Mouse (Mus musculus): ENCODE results near the gene Fgf8. TPM values are rescaled to one million over a fixed set of nuclear protein-coding genes. Genes with fewer than 3 reads are reported as not detected.
A peak's percentile ranks its signal among the peaks of the same experiment; 100 is the strongest.

The Fgf8 gene
- polyA plus RNA-seq, 1 experiment from 2014 or later: 0.23 TPM

GRCm38 (mm10) chr19:45783181-45783932 lies 40.6 kb upstream of the Fgf8 start, which contains the start of gene Mgea5:
Gene Mgea5 (minus strand): TSS chr19:45783837.
- Histone ChIP-seq H3K36me3 (ENCODE audit: control insufficient read depth, insufficient read depth, low read length) (0 out of 2 replicates have a peak, but pooled peaks cover 6% of the 10 kb centered on the region), H3K27me3 (ENCODE audit: control insufficient read depth, insufficient read depth, low read length) (no peaks in the 10 kb centered on the region), H3K27ac (ENCODE audit: low read depth, low read length) (peak within 1 kb of the TSS; percentile 99), H3K4me3 (ENCODE audit: low read depth, low read length) (peak within 1 kb of the TSS; percentile 100), H3K9me3 (ENCODE audit: control insufficient read depth, low read length) (no peaks in the 10 kb centered on the region), H3K4me1 (ENCODE audit: control insufficient read depth, insufficient read depth, low read length) (peaks cover 9% of the 10 kb centered on the region), H3K4me2 (ENCODE audit: low read depth) (peak within 1 kb of the TSS; percentile 73), H3K9ac (ENCODE audit: low read length) (peak within 1 kb of the TSS; percentile 98)
- ATAC-seq (ENCODE audit: insufficient read depth, low FRiP score, low TSS enrichment): peak; percentile 97
- 0% methylated on average over 47 of the region's 71 CpGs for WGBS
- peak; percentile 98 for DNase-seq (ENCODE audit: low spot score)

GRCm38 (mm10) chr19:45782315-45783001 lies 39.7 kb upstream of the Fgf8 start:
- H3K36me3 ChIP-seq (ENCODE audit: control insufficient read depth, insufficient read depth, low read length): 0 out of 2 replicates have a peak, but pooled peaks cover 7% of the 10 kb centered on the region
- DNase-seq (ENCODE audit: low spot score): peak; percentile 71
- under 1% methylated on average over 34 of the region's 36 CpGs for WGBS

GRCm38 (mm10) chr19:45781676-45782075 lies 39.0 kb upstream of the Fgf8 start:
- DNase-seq (ENCODE audit: low spot score) (no peak), ATAC-seq (ENCODE audit: insufficient read depth, low FRiP score, low TSS enrichment) (no peak)
- Histone ChIP-seq H3K9me3 (ENCODE audit: control insufficient read depth, low read length) (no peaks in the 10 kb centered on the region), H3K4me2 (ENCODE audit: low read depth) (peak overlapping the region; percentile 73), H3K9ac (ENCODE audit: low read length) (no peak overlapping the region), H3K27me3 (ENCODE audit: control insufficient read depth, insufficient read depth, low read length) (no peaks in the 10 kb centered on the region), H3K4me1 (ENCODE audit: control insufficient read depth, insufficient read depth, low read length) (peaks cover 9% of the 10 kb centered on the region), H3K36me3 (ENCODE audit: control insufficient read depth, insufficient read depth, low read length) (0 out of 2 replicates have a peak, but pooled peaks cover 9% of the 10 kb centered on the region), H3K4me3 (ENCODE audit: low read depth, low read length) (peak overlapping the region; percentile 100), H3K27ac (ENCODE audit: low read depth, low read length) (no peak overlapping the region)
- 70% methylated on average over 8 of the region's 8 CpGs for whole genome bisulfite sequencing

More at GRCm38 (mm10) chr19:45782315-45783001, 39.7 kb upstream of the Fgf8 start:
- Histone ChIP-seq H3K27ac (ENCODE audit: low read depth, low read length) (peak overlapping the region; percentile 99), H3K27me3 (ENCODE audit: control insufficient read depth, insufficient read depth, low read length) (no peaks in the 10 kb centered on the region), H3K4me1 (ENCODE audit: control insufficient read depth, insufficient read depth, low read length) (peaks cover 9% of the 10 kb centered on the region), H3K4me2 (ENCODE audit: low read depth) (peak overlapping the region; percentile 73), H3K9ac (ENCODE audit: low read length) (peak overlapping the region; percentile 98), H3K4me3 (ENCODE audit: low read depth, low read length) (peak overlapping the region; percentile 100), H3K9me3 (ENCODE audit: control insufficient read depth, low read length) (no peaks in the 10 kb centered on the region)
- peak; percentile 42 for ATAC-seq (ENCODE audit: insufficient read depth, low FRiP score, low TSS enrichment)

GRCm38 (mm10) chr19:45780350-45780915 lies 37.7 kb upstream of the Fgf8 start:
- H3K27ac ChIP-seq (ENCODE audit: low read depth, low read length): no peak overlapping the region
- peaks cover 11% of the 10 kb centered on the region; the same call in 1 of the 2 replicates for H3K36me3 ChIP-seq (ENCODE audit: control insufficient read depth, insufficient read depth, low read length)
- WGBS: 93% methylated on average over 13 of the region's 13 CpGs
- no peak overlapping the region for H3K4me2 ChIP-seq (ENCODE audit: low read depth)
- H3K4me3 ChIP-seq (ENCODE audit: low read depth, low read length): no peak overlapping the region
- DNase-seq (ENCODE audit: low spot score) (no peak), ATAC-seq (ENCODE audit: insufficient read depth, low FRiP score, low TSS enrichment) (no peak)
- no peaks in the 10 kb centered on the region for H3K27me3 ChIP-seq (ENCODE audit: control insufficient read depth, insufficient read depth, low read length)
- no peak overlapping the region for H3K9ac ChIP-seq (ENCODE audit: low read length)
- peaks cover 9% of the 10 kb centered on the region for H3K4me1 ChIP-seq (ENCODE audit: control insufficient read depth, insufficient read depth, low read length)
- no peaks in the 10 kb centered on the region for H3K9me3 ChIP-seq (ENCODE audit: control insufficient read depth, low read length)

GRCm38 (mm10) chr19:45775486-45775885 lies 32.8 kb upstream of the Fgf8 start:
- ATAC-seq (ENCODE audit: insufficient read depth, low FRiP score, low TSS enrichment): no peak
- Histone ChIP-seq H3K27ac (ENCODE audit: low read depth, low read length) (no peak overlapping the region), H3K4me1 (ENCODE audit: control insufficient read depth, insufficient read depth, low read length) (peaks cover 3% of the 10 kb centered on the region), H3K4me3 (ENCODE audit: low read depth, low read length) (no peak overlapping the region), H3K4me2 (ENCODE audit: low read depth) (no peak overlapping the region), H3K27me3 (ENCODE audit: control insufficient read depth, insufficient read depth, low read length) (no peaks in the 10 kb centered on the region), H3K36me3 (ENCODE audit: control insufficient read depth, insufficient read depth, low read length) (peaks cover 37% of the 10 kb centered on the region), H3K9me3 (ENCODE audit: control insufficient read depth, low read length) (no peaks in the 10 kb centered on the region), H3K9ac (ENCODE audit: low read length) (no peak overlapping the region)
- DNase-seq (ENCODE audit: low spot score): no peak
- 80% methylated on average over 2 of the region's 2 CpGs for WGBS

GRCm38 (mm10) chr19:45771501-45771900 lies 28.8 kb upstream of the Fgf8 start:
- H3K4me1 ChIP-seq (ENCODE audit: control insufficient read depth, insufficient read depth, low read length): no peaks in the 10 kb centered on the region
- no peak for DNase-seq (ENCODE audit: low spot score)
- H3K9ac ChIP-seq (ENCODE audit: low read length): no peak overlapping the region
- no peak overlapping the region for H3K4me3 ChIP-seq (ENCODE audit: low read depth, low read length)
- H3K27ac ChIP-seq (ENCODE audit: low read depth, low read length): no peak overlapping the region
- H3K4me2 ChIP-seq (ENCODE audit: low read depth): no peak overlapping the region
- H3K36me3 ChIP-seq (ENCODE audit: control insufficient read depth, insufficient read depth, low read length): peaks cover 51% of the 10 kb centered on the region
- ATAC-seq (ENCODE audit: insufficient read depth, low FRiP score, low TSS enrichment): no peak
- no peaks in the 10 kb centered on the region for H3K9me3 ChIP-seq (ENCODE audit: control insufficient read depth, low read length)
- H3K27me3 ChIP-seq (ENCODE audit: control insufficient read depth, insufficient read depth, low read length): no peaks in the 10 kb centered on the region
- WGBS: 93% methylated on average over 5 of the region's 5 CpGs

- H3K4me2 ChIP-seq (ENCODE audit: low read depth): no peak overlapping the region
- H3K9me3 ChIP-seq (ENCODE audit: control insufficient read depth, low read length): no peaks in the 10 kb centered on the region
- H3K9ac ChIP-seq (ENCODE audit: low read length): no peak overlapping the region
- 95% methylated on average over 3 of the region's 3 CpGs for WGBS
- H3K27me3 ChIP-seq (ENCODE audit: control insufficient read depth, insufficient read depth, low read length): no peaks in the 10 kb centered on the region
- peaks cover 28% of the 10 kb centered on the region for H3K36me3 ChIP-seq (ENCODE audit: control insufficient read depth, insufficient read depth, low read length)
- ATAC-seq (ENCODE audit: insufficient read depth, low FRiP score, low TSS enrichment): no peak
- H3K4me1 ChIP-seq (ENCODE audit: control insufficient read depth, insufficient read depth, low read length): no peaks in the 10 kb centered on the region
- H3K4me3 ChIP-seq (ENCODE audit: low read depth, low read length): no peak overlapping the region
- H3K27ac ChIP-seq (ENCODE audit: low read depth, low read length): no peak overlapping the region
- DNase-seq (ENCODE audit: low spot score): no peak
Observed at GRCm38 (mm10) chr19:45760810-45761209, 18.1 kb upstream of the Fgf8 start.

- no peak for ATAC-seq (ENCODE audit: insufficient read depth, low FRiP score, low TSS enrichment)
- Histone ChIP-seq H3K9ac (ENCODE audit: low read length) (no peak overlapping the region), H3K36me3 (ENCODE audit: control insufficient read depth, insufficient read depth, low read length) (peaks cover 30% of the 10 kb centered on the region), H3K27me3 (ENCODE audit: control insufficient read depth, insufficient read depth, low read length) (no peaks in the 10 kb centered on the region), H3K9me3 (ENCODE audit: control insufficient read depth, low read length) (no peaks in the 10 kb centered on the region), H3K4me2 (ENCODE audit: low read depth) (no peak overlapping the region), H3K4me3 (ENCODE audit: low read depth, low read length) (no peak overlapping the region), H3K27ac (ENCODE audit: low read depth, low read length) (no peak overlapping the region), H3K4me1 (ENCODE audit: control insufficient read depth, insufficient read depth, low read length) (no peaks in the 10 kb centered on the region)
- 95% methylated on average over 5 of the region's 5 CpGs for WGBS
- DNase-seq (ENCODE audit: low spot score): no peak
Observed at GRCm38 (mm10) chr19:45758671-45759070, 16.0 kb upstream of the Fgf8 start.

Measured in neural tube, embryonic 11.5 days (tissue).